8 mouse cellular contexts compared by ENCODE assay signal in the genomic region with DNA sequence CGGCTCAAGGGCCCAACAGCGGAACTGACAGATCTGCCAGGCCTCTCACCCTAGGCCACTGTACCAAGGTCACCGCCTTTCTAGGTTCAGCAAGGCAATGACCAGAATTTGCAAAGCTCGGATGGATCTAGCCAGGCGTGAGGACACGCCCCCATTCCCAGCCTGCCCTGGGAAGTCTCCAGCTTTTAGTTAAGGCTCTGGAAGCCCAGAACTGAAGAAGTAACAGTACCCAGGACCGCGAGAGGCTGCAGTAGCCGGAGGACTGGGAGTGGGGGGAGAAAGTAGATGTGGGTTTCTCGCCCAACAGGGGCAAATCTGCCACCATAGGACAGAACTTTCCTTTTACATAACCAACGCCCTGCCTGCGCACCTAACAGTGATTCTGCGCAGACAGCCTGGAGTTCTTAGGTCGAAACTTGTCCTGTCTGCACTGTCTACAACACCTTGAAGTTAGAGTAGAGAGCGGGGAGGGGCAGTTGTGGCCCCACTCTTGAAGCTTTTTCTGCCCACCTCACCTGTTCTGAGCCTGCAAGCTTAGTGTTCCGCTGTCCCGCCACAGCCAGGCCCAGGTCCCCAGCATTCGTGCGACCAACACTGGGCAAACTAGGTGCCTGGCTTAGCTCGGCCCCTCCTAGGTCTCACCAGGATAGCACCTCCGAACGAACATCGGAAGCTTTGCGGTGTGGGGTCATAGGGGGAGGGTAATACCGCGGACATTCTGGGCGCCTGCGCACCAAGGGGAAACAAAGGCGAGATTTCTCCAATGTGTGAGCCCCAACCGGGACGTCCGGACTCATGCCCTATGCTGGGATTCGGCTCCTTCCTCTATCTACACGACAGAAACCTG. TPM values are rescaled to one million over a fixed set of nuclear protein-coding genes. Genes with fewer than 3 reads are reported as not detected.
DNase-seq lines count a peak whose midpoint lies in the region; ATAC-seq and TF ChIP-seq lines count a peak whose summit lies in the region.

No protein-coding gene starts in this region.

- no peaks in the 10 kb centered on the region for H3K9me3 ChIP-seq in embryonic facial prominence, embryonic 12.5 days
- H3K9me3 ChIP-seq in hindbrain, embryonic 12.5 days (replicated peaks): no peaks in the 10 kb centered on the region
- H3K9me3 ChIP-seq in limb, embryonic 15.5 days: no peaks in the 10 kb centered on the region
- H3K9me3 ChIP-seq in midbrain, postnatal 0 days (ENCODE audit: low read length): no peaks in the 10 kb centered on the region

- no peak overlapping the region for H3K27ac ChIP-seq in embryonic facial prominence, embryonic 12.5 days
- no peak overlapping the region for H3K27ac ChIP-seq in hindbrain, embryonic 12.5 days
- peak overlapping the region; percentile 67 for H3K27ac ChIP-seq in limb, embryonic 15.5 days
- no peak overlapping the region for H3K27ac ChIP-seq in midbrain, postnatal 0 days (ENCODE audit: low read depth, low read length)

- no peak for ATAC-seq in embryonic facial prominence, embryonic 12.5 days (ENCODE audit: insufficient number of reproducible peaks, insufficient read depth, low FRiP score, low TSS enrichment)
- ATAC-seq in hindbrain, embryonic 12.5 days (ENCODE audit: low FRiP score): peak; percentile 15; the same call in 1 of the 2 replicates
- no peak for ATAC-seq in limb, embryonic 15.5 days (ENCODE audit: insufficient number of reproducible peaks, low FRiP score, low TSS enrichment, low read depth)
- ATAC-seq in midbrain, postnatal 0 days (ENCODE audit: low FRiP score): no peak

- DNase-seq in R1 (ENCODE audit: low read depth, low spot score): peak; percentile 82
- no peak for DNase-seq in midbrain, postnatal 0 days (ENCODE audit: low spot score)
- DNase-seq in cerebellum, postnatal 14 days: no peak
- DNase-seq in cerebellum, adult 11-12 months: no peak
- no peak for DNase-seq in frontal cortex, adult 2 months (ENCODE audit: extremely low spot score in 1 of 2, low spot score in 1 of 2)

- H3K4me3 ChIP-seq in embryonic facial prominence, embryonic 12.5 days: peak overlapping the region; percentile 55
- H3K4me3 ChIP-seq in hindbrain, embryonic 12.5 days: peak overlapping the region; percentile 51
- H3K4me3 ChIP-seq in limb, embryonic 15.5 days: peak overlapping the region; percentile 55
- peak overlapping the region; percentile 42 for H3K4me3 ChIP-seq in midbrain, postnatal 0 days (ENCODE audit: low read depth, low read length)

- H3K9ac ChIP-seq in embryonic facial prominence, embryonic 12.5 days: peak overlapping the region; percentile 49
- H3K9ac ChIP-seq in hindbrain, embryonic 12.5 days: peak overlapping the region; percentile 53
- H3K9ac ChIP-seq in limb, embryonic 15.5 days: peak overlapping the region; percentile 48
- peak overlapping the region; percentile 14; the same call in 1 of the 2 replicates for H3K9ac ChIP-seq in midbrain, postnatal 0 days (replicated peaks; ENCODE audit: low read length, poor library complexity, severe bottlenecking)

- H3K4me1 ChIP-seq in embryonic facial prominence, embryonic 12.5 days: peaks cover 27% of the 10 kb centered on the region
- H3K4me1 ChIP-seq in hindbrain, embryonic 12.5 days: peaks cover 38% of the 10 kb centered on the region
- peaks cover 41% of the 10 kb centered on the region for H3K4me1 ChIP-seq in limb, embryonic 15.5 days
- H3K4me1 ChIP-seq in midbrain, postnatal 0 days (ENCODE audit: insufficient read depth, low read length): peaks cover 18% of the 10 kb centered on the region; the same call in 1 of the 2 replicates

- H3K36me3 ChIP-seq in embryonic facial prominence, embryonic 12.5 days: no peaks in the 10 kb centered on the region
- no peaks in the 10 kb centered on the region for H3K36me3 ChIP-seq in hindbrain, embryonic 12.5 days
- H3K36me3 ChIP-seq in limb, embryonic 15.5 days: no peaks in the 10 kb centered on the region
- no peaks in the 10 kb centered on the region for H3K36me3 ChIP-seq in midbrain, postnatal 0 days (ENCODE audit: insufficient read depth, low read length)

- TF ChIP-seq CTCF in midbrain, postnatal 0 days (IDR thresholded peaks at IDR 0.05): no peak

- peak overlapping the region; percentile 91 for H3K4me2 ChIP-seq in embryonic facial prominence, embryonic 12.5 days (replicated peaks)
- H3K4me2 ChIP-seq in hindbrain, embryonic 12.5 days (replicated peaks): peak overlapping the region; percentile 78
- H3K4me2 ChIP-seq in limb, embryonic 15.5 days: peak overlapping the region; percentile 96
- H3K4me2 ChIP-seq in midbrain, postnatal 0 days (ENCODE audit: low read depth, low read length, poor library complexity, severe bottlenecking): peak overlapping the region; percentile 81

- H3K27me3 ChIP-seq in embryonic facial prominence, embryonic 12.5 days: peaks cover 30% of the 10 kb centered on the region
- H3K27me3 ChIP-seq in hindbrain, embryonic 12.5 days: peaks cover 62% of the 10 kb centered on the region
- H3K27me3 ChIP-seq in limb, embryonic 15.5 days: peaks cover 38% of the 10 kb centered on the region
- H3K27me3 ChIP-seq in midbrain, postnatal 0 days (ENCODE audit: insufficient read depth, low read length): peaks cover 26% of the 10 kb centered on the region

- 2% methylated on average over 34 of the region's 34 CpGs for WGBS in embryonic facial prominence, embryonic 12.5 days
- WGBS in hindbrain, embryonic 12.5 days: 2% methylated on average over 34 of the region's 34 CpGs
- WGBS in limb, embryonic 15.5 days: 6% methylated on average over 34 of the region's 34 CpGs
- WGBS in midbrain, postnatal 0 days: 8% methylated on average over 34 of the region's 34 CpGs

RNA-seq across cellular contexts. Expression of a gene that starts 3.7 kb away (rescaled TPM):
- polyA plus RNA-seq in embryonic facial prominence, embryonic 12.5 days (2016; fragmentation: Nextera tagmentation; extraction: Ambion mirVana): 6.3 and 6.6 TPM in 2 replicates
- polyA plus RNA-seq in hindbrain, embryonic 12.5 days (2016; fragmentation: Nextera tagmentation; extraction: Ambion mirVana): 5.3 and 5.5 TPM in 2 replicates
- polyA plus RNA-seq in limb, embryonic 15.5 days (2015; fragmentation: Nextera tagmentation; extraction: Ambion mirVana): 5.1 and 6.3 TPM in 2 replicates
- 2.7 and 2.9 TPM in 2 replicates for total RNA-seq in midbrain, postnatal 0 days (2014; rRNA removed)
- polyA plus RNA-seq in midbrain, postnatal 0 days (2015; fragmentation: Nextera tagmentation; extraction: Ambion mirVana): 0.63 and 0.75 TPM in 2 replicates
- polyA plus RNA-seq in frontal cortex, adult 2 months (2012; rRNA removed): 1.8 and 2.9 TPM in 2 replicates
